Mouse (Mus musculus) T-cell, adult 2 months (primary cell): ENCODE results near the gene Ebf1.

Source experiments
- DNase-seq: peaks from one replicate; pipeline ENCODE4 v3.0.0; 2022; ENCODE audit warnings: low spot score

The Ebf1 gene

GRCm38 (mm10) chr11:44895893-44896292 lies 278.8 kb downstream of the Ebf1 start:
- no peak for DNase-seq

- DNase-seq, result no peak
Observed at GRCm38 (mm10) chr11:44897140-44897665, 280.1 kb downstream of the Ebf1 start.

- no peak for DNase-seq
Observed at GRCm38 (mm10) chr11:44899554-44899953, 282.4 kb downstream of the Ebf1 start.

GRCm38 (mm10) chr11:44899965-44900364 lies 282.8 kb downstream of the Ebf1 start:
- DNase-seq, result no peak

DNA sequence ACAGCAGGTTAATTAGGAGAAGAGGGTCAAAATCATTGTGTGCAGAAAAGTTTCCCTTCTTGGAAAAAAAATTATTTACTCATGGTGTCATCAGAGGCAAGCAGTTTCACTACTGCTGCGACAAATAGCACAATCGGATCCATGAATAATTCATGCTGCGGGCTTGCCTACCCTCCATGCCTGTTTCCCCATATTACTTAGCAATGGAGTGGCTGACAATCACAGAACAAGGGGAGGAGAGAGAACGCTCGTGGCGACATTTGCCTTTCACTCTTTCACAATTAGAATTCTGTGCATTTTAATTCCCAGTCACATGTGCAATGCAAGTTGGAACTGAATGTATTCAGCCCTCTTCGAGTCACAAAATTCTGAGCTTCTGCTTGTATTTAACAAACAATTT lies 283.4 kb downstream of the Ebf1 start:
- no peak for DNase-seq

GRCm38 (mm10) chr11:44901715-44902114 lies 284.6 kb downstream of the Ebf1 start:
- no peak for DNase-seq

DNA sequence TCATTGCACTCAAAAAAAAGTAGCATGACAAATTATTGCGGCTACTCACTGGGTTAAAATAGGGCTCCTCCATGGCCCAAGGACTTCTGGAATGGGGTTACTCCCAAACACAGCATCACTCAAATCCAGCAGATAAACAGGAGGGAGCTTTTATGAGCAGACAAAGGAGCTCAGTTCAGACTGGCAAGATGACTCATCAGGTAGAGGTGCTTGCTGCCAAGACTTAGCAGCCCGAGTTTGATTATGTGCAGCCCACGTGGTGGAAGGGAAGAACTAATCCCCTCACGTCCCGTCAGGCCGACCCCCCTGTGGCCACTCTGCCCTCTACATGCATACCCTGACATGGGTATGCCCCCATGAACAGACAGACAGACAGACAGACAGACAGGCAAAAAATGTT lies 285.0 kb downstream of the Ebf1 start:
- no peak for DNase-seq

DNA sequence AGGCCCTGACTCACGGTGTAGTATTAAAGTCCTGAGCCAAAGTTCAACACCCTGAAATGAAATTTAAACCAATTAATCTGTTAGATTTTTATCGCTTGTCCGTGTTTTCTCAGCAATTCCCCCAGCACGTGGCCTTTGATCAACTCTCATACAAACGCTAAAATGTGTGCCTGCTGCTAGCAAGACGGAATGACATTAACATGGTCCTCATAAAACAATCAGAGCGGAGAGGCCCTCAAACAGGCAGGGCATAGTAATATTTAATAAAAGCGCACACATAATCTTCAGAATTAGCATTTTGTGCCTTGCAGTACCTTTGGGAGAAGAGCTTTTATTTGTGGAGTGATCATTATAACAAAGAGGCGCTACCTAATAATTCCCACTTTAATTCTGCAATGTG lies 287.0 kb downstream of the Ebf1 start:
- DNase-seq, result no peak

DNA sequence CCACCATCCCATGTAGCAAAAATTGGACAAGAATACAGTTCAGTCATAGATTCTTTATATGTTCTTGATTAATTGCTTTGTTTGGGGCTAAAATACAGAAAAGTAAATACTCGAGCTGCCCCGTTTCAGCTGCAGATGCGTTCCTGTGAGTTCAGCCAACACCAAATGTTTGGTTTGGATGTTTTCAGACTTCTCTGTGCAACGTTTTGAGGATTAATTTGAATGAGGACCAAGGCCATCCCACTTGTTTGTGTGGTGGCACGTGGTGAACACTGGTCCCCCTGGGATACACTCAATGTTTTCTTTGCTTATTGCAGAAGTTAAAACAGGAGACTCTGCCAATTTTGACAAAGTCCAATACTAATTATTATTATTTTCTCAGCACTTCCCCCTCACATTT lies 289.3 kb downstream of the Ebf1 start:
- no peak for DNase-seq

GRCm38 (mm10) chr11:44911765-44912164 lies 294.6 kb downstream of the Ebf1 start:
- DNase-seq, result no peak

DNA sequence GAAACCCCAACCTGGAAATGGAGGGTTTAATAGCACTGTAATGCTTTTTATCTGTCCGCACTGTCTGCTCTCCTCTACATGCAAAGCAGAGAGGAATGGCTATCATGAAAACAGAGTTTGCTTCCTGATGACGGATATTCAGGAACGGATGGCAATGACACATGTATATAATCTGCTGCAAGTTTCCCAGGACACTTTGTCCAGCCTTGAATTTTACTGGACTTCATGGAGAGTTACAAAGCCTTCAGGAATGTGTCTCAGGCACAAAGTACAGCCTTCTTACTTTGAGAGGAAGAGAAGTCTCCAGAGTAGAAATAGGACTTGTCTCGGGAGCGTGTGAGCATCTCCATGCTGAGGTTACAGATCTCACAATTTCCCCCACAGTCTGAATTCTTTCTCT lies 296.7 kb downstream of the Ebf1 start:
- no peak for DNase-seq

DNA sequence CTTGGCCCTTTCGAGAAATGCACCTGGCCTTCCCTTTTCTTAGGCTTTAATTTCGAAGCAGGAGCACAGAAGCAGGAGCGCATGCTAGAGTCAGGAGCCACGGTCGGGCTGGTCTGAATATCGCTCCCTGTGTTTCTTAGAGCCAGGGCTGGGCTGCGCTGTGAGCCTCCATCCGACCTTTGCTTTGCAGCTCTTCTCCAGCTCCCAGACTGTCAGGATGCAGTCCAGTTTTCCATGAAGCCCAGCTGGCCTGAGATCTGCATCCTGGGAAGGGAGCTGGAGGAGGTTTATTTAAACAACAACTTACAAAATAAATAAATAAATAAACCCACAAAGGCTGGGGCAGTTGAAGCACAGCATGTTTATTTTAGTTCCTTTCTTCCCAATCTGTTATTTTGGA lies 299.9 kb downstream of the Ebf1 start:
- no peak for DNase-seq

GRCm38 (mm10) chr11:44923138-44923537 lies 306.0 kb downstream of the Ebf1 start:
- no peak for DNase-seq

- no peak for DNase-seq
Observed at GRCm38 (mm10) chr11:44923868-44924508, 306.9 kb downstream of the Ebf1 start.

DNA sequence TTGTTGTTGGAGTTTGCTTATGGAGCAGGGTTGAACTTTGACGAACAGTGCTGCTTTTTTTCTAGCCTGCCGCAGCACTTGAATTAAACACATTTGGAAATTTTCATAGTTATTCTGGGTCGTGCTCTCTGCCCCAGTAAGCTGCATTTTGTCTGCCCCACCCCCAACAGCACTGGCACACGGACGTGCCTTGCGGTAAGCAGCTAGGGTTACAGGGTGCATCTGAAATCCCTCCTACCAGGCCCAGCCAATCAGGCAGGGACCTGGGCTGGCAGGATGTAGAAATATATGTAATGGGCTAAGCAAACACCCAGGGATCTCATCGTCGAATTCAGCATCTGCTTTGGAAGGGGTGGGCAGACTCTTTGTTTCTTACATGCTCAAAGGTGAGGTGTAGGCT lies 307.8 kb downstream of the Ebf1 start:
- peak; percentile 65 for DNase-seq

DNA sequence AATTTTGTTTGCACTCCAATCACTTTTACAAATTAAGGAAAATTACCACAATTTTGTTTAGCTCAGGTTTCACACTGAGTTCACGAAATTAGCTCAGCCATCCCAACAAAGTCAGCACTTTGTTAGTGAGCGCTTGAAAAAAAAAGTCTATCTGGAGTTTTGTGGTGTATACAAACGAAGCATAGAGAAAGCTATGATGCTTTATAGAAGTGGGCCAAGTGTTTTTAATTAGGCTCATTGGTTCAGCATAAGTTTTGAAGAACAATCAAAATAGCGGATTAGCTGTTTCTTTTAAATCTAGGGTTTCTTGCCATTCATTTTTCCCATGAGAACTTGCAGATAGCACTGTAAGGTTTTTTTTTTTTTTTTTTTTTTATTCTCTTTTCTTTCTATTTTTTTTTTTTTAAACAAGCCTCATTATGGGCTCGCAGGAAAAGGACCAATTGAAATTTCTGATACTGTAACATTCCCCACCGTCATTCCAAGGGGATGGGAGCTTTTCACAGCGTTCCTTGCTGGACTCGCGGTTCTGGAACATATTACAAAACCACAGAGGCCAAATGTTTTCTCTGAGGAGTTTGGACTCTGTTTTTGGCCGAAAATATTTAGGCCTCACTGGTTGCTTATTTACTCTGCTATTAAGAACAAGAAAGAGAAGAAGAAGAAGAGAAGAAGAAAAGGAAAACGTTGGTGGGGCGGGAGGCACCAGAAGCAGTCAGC lies 308.8 kb downstream of the Ebf1 start:
- DNase-seq, result no peak

GRCm38 (mm10) chr11:44928403-44928802 lies 311.3 kb downstream of the Ebf1 start:
- no peak for DNase-seq

- DNase-seq, result no peak
Observed at GRCm38 (mm10) chr11:44932942-44933483, 315.9 kb downstream of the Ebf1 start.

DNA sequence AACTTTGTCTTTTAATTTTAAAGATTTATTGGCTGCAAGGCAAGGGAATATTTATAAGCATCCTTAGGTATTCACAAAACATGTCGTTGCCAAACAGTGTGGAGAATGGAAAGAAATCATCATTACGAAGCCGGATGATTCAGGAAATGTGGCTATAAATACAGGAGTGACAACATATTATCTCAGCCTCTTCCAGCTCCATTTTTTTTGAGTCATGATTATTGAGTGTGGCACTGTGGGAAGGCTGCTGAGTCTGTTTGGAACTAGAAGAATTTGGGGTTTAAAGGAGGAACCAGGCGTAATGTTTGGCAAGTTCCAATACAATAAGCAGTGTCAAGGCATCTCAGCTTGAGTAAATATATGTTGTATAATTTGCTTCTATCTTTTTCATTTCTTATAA lies 326.7 kb downstream of the Ebf1 start:
- DNase-seq, result no peak

DNA sequence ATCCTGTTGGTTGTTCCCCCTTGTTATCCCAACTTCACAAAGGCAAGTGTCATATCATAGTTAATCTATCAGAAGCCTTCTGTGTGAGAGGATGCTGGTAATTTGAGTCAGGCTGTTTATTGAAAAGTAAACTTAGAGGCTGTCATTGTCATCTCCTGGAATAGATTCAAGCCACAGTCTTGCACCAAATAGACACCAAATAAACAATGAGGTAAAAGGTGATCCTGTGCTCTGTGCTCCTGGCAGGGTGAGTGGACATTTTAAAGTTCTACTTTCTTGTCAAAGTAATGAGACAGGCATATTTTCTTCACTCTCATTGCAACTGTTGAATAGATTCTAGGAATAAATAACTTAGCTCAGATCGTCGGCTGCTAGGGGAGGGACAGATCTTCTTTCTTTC lies 327.3 kb downstream of the Ebf1 start:
- DNase-seq, result no peak

DNA sequence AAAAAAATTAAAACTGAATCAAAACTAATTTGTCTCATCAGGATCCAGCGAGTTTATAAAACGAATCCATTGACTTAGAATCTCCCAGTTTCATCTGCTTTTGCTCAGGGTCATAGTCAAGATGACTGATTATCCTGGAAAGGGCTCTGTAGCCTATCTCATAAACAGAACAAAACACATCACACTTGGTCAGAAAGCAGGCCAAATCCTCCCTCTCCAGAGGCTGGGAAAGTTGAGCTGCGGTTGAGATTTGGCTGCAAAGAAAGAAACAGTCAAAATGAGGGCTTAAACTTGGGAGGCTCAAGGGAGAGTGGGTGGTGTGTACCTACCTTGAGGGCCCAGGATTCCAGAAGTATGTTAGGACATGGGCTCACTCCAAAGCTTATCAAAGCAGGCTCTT lies 329.5 kb downstream of the Ebf1 start:
- DNase-seq, result no peak

GRCm38 (mm10) chr11:44948541-44948940 lies 331.4 kb downstream of the Ebf1 start:
- DNase-seq, result no peak

DNA sequence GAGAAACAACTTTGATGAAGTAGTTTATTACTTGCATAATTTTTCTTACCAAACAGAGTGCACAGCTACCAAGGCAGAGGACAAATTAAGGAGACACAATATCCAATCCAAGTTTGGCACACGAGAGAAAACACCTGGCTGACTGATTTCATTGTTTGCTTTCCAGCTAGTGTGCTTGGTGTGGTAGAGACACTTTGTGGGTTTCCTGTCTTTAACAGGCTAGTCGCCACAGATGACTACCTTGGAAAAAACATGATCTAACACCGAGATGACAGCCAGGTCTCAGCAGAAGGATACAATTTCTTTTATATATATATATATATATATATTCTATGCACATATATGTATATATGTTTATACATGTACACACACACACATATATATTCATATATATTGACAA lies 332.0 kb downstream of the Ebf1 start:
- no peak for DNase-seq
